Mouse (Mus musculus) adrenal gland, adult 18-20 months (tissue): Measurements from ENCODE around the gene Shank2. TPM values are rescaled to one million over a fixed set of nuclear protein-coding genes. Genes with fewer than 3 reads are reported as not detected.

ENCODE experiments used
- DNase-seq, 2 experiments: peaks; one replicate each; pipeline ENCODE4 v3.0.0; 2021 to 2022; ENCODE audit warnings: low spot score in 2 of 2
- total RNA-seq, 2 experiments: library from RNA; stranded (reverse); gene quantifications; 1 replicate in 1 of 2; 2 replicates in 1 of 2; pipeline ENCODE4 v1.2.3; 2021

Shank2 gene
- total RNA-seq, 2 experiments from 2014 or later = 8.1 to 18.5 TPM

DNA sequence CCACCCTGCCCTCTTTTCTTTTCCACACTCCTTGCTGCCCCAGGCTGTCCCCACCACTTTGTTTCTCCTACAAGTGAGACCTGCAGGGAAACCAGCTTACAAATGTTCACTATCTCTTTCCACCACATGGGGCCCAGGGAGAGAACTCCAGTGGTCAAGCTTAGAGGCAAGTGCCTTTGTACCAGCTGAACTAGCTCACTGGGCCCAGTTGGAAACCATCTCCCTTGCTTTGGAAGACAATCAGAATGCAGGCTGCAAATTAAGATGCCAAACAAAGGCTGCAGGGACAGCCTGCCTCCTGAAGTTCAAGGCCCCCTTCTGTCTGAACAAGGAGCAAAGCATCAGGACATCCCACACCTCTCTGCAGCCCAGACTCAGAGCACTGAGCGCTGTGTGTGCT is 206.9 kb downstream of the Shank2 start:
- DNase-seq = no peak

- no peak for DNase-seq
These were observed 208.8 kb downstream of the Shank2 start for GRCm38 (mm10) chr7:144210526-144210925.

DNA sequence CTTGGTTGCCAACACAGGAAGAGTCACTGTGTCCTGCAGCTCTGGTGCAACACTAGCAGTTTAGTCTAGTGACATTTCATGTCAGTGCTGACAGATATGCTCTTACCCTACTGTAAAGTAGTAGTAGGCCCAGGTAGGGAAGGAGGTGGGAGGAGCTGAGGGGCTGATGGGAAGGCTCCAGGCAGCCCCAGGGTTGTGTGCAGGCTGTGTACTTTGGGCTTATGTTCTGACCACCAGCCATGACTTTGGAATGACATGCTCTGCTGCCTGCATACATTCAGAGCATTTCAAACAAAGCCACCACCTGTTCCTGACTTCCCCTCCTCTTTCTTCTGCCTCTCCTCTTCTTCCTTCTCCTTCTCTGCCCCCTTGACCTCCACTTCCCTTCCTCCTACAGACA is 211.0 kb downstream of the Shank2 start:
- DNase-seq = no peak

DNA sequence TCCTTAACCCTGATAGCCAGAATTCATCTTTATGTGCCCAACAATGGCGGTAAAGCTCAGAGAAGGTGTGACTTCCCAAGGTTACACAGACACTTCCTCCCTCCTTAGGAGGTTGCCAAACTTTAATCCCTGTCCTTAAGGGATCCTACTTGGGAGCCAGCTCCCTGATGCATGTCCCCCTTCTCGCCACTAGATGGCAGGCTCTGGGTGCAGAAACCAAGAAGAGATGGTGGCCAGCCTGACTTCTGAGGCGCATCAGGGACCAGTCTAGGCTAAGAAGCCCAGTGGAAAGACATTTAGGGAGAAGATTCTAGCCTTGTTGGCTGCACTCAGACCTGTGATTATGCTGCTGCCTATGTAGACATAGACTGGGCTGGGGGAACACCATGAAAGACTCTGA is 215.5 kb downstream of the Shank2 start:
- DNase-seq = peak; percentile 61 to 72

DNA sequence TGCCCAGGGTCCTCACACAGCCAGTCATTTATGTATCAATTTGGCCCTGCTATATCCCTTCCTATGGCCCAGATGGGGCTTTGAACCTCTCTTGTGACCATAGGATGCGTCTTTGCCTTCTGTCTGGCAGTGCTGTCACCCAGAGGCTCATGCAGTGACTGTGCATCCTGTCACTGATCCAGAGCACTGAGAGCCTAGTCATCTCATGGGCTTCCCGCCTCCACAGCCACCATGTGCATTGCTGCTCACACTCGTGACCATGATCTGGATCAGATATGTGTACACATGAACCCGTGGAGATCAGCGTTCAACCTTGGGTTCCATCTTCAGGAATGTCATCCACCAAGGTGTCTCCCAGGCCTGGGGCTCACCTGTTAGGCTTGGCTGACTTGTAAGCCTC is 227.0 kb downstream of the Shank2 start:
- no peak for DNase-seq

GRCm38 (mm10) chr7:144229421-144229820 is 227.7 kb downstream of the Shank2 start:
- no peak for DNase-seq

GRCm38 (mm10) chr7:144232132-144232706 is 230.5 kb downstream of the Shank2 start:
- DNase-seq = no peak

- peak; percentile 31 to 41 for DNase-seq
These were observed 231.8 kb downstream of the Shank2 start for GRCm38 (mm10) chr7:144233479-144233878.

GRCm38 (mm10) chr7:144234783-144235182 is 233.1 kb downstream of the Shank2 start:
- DNase-seq = no peak

DNA sequence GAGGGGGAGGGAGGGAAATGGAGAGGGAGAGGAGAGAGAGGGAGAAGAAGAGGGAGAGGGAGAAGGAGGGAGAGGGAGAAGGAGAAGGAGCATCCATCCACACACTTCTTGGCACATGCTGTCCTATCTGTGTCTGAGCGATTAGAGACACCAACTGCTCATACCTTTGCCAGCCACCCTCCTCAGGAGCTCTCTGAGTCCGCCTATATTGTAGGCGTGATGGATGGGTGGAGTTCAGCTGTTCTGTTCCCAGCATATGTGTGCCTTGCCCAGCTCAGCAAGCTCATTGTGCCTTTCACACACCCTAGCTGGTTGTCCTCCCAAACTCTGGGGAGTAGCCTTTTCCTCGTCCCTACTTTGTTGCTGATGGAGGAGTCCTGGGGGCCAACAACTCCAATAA is 233.8 kb downstream of the Shank2 start:
- no peak for DNase-seq

- no peak for DNase-seq
These were observed 235.1 kb downstream of the Shank2 start for GRCm38 (mm10) chr7:144236802-144237201.

DNA sequence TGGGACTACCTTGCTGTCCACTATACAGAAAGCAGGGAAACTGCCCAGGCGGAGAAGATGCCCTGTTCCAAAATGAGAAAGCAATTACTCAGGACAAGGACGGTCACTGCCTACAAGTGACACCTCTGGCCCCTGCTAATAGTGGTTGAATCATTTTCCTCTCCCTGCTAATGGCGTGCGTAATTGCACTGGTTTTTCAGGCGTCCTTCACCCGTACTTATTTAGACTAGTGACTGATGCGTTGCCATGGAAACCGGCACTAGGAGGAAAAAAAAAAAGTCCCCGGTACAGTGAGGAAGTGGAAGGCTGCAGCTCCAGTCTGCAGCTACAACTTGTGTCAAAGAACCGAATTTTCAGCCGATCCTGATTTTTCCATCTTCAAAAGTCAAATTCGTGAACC is 236.7 kb downstream of the Shank2 start:
- DNase-seq = peak in 1 of 2 experiments; percentile 48

- no peak for DNase-seq
These were observed 237.3 kb downstream of the Shank2 start for GRCm38 (mm10) chr7:144238992-144239391.

- no peak for DNase-seq
These were observed 238.0 kb downstream of the Shank2 start for GRCm38 (mm10) chr7:144239571-144240370.

GRCm38 (mm10) chr7:144240736-144241343 is 239.1 kb downstream of the Shank2 start:
- DNase-seq = no peak

DNA sequence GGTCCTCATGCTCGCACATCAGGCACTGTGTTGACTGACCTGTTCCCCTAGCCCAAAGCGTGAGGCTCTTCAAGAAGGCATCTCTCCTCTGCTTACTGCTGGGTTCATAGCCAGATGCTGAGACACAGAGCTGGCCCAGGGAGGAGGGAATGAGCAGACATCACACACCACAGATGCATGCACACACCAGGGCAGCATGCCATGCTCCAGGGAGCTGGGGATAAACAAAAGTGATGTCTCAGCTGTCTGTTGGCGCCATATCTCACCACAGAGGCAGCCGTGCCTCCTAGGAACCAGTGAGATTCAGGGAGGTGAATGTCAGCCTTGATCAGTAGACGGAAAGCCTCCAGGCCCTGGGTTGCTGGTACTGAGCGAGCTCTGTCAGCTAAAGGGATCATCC is 242.5 kb downstream of the Shank2 start:
- no peak for DNase-seq

GRCm38 (mm10) chr7:144246271-144246670 is 244.5 kb downstream of the Shank2 start:
- no peak for DNase-seq

DNA sequence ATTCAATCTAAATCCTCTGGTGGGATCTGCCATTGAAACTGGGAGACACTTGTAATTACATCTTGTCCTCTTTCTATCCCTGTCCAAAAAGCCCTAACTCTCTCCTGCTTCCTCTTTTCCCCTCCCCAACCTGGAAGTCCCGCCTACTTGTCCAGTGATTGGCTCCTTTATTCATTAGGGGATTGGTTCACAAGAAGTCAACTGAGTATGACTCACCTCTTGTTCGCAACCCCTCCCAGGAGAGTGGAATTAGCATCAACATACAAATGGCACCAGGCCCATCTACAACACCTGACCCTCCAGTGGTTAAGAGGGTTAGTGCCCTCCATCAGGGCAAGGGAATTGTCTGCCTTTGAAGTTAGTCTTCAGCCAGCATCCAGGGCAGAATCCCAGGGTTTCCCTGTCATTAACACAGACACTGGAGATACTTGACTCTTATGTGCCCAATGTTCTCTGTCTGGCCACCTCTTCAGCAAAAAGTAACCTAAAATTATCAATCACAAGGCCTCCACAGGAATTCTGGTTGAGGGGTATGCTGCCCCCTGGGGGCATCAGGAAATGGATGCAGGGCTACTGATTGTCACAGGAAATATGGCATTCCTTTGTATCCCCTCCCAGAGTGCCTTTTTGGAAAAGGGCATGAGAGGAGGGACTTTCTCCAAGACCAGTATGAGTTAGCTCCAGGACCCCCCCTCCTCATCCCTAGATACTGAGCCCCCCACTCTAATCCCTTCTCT is 247.1 kb downstream of the Shank2 start:
- DNase-seq = no peak

DNA sequence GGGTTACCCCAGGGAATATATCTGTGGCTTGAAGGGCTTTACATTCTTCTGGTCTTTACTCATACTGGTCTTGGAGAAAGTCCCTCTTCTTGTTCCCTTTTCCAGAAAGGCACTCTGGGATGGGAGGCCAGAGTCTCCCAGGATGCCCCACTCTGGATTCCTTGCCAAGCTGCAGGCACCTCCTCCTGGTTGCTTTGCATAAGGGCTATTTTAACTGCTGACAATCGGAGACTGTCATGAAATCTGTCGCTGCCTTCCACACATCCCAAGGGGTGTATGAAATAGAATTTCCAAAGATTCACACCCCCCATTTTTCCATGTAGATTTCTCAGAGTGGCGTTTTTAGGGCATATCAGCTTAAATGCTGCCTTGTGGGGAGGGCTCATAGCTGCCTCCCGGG is 249.1 kb downstream of the Shank2 start:
- no peak for DNase-seq

- no peak for DNase-seq
These were observed 249.5 kb downstream of the Shank2 start for GRCm38 (mm10) chr7:144251250-144251649.

DNA sequence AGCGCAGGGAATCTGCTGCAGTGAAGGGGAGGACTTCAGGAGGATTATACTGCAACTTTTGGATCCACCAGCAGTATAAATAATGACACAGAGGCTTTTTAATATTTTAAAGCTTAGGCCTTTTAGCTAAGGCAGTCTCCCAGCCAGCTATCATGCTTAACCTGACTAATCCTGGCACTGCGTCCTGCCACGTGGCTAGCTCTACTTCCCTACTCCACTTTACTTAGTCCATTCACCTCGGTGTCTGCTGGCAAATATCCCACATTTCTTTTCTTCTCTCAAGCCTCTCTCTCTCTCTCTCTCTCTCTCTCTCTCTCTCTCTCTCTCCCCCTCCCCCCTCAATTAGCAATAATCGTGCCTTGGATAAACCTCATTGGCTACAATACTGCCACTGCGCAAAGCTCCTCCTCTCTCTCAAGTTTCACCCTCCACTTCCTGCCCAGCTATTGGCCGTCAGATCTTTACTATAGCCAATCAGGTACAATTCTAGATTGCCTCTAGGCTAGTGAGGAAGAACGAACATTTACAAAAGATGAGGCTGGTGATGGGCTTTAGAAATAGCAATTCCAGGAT is 253.0 kb downstream of the Shank2 start:
- DNase-seq = no peak
